Mouse (Mus musculus) stomach, embryonic 14.5 days (tissue): ENCODE measurements around the gene Rhou. TPM values are rescaled to one million over a fixed set of nuclear protein-coding genes. Genes with fewer than 3 reads are reported as not detected.
"Not testable (repeated sequence)": the region's sequence is repeated elsewhere in the genome, so short reads cannot be mapped to it uniquely, and the experiment has no call there.

Experiments
- ATAC-seq: fragments of 200-750 bp; cut with Nextera tagmentation; 2 replicates; pipeline ENCODE4 v1.8.0; 2017; ENCODE audit warnings: low read depth, moderate TSS enrichment; ENCODE audit not compliant: insufficient number of reproducible peaks, insufficient read depth, low FRiP score
- H3K27ac ChIP-seq: fragments of 300-500 bp; sonication (generic); 2 replicates; pipeline ENCODE4 v1.5.1; 2014; ENCODE audit warnings: mild to moderate bottlenecking, low read length, moderate library complexity, mixed read lengths
- H3K27me3 ChIP-seq: fragments of 300-500 bp; sonication (generic); 2 replicates; pipeline ENCODE4 v1.6.1; 2014; ENCODE audit warnings: low read length, control low read depth, mixed read lengths; ENCODE audit not compliant: control insufficient read depth, insufficient read depth
- H3K36me3 ChIP-seq: fragments of 300-500 bp; sonication (generic); 2 replicates; pipeline ENCODE4 v1.6.1; 2014; ENCODE audit warnings: mild to moderate bottlenecking, control low read depth, low read length, moderate library complexity, mixed read lengths; ENCODE audit not compliant: control insufficient read depth, insufficient read depth
- H3K4me1 ChIP-seq: fragments of 300-500 bp; sonication (generic); 2 replicates; pipeline ENCODE4 v1.6.1; 2014; ENCODE audit warnings: low read length, control low read depth, mixed read lengths; ENCODE audit not compliant: control insufficient read depth, insufficient read depth
- H3K4me2 ChIP-seq: fragments of 300-500 bp; sonication (generic); replicated peaks from 2 replicates; pipeline ENCODE4 v1.6.1; 2014; ENCODE audit warnings: low read depth, low read length, control low read depth
- H3K4me3 ChIP-seq: fragments of 300-500 bp; sonication (generic); 2 replicates; pipeline ENCODE4 v1.5.1; 2014; ENCODE audit warnings: low read depth, low read length, control low read depth
- H3K9ac ChIP-seq: fragments of 300-500 bp; sonication (generic); replicated peaks from 2 replicates; pipeline ENCODE4 v1.6.1; 2014; ENCODE audit warnings: low read depth, mild to moderate bottlenecking, control low read depth, low read length, moderate library complexity, mixed read lengths
- H3K9me3 ChIP-seq: fragments of 300-500 bp; sonication (generic); 2 replicates; pipeline ENCODE4 v1.6.1; 2016; ENCODE audit warnings: low read depth, low read length, control low read depth; ENCODE audit not compliant: control insufficient read depth
- WGBS: fragments of 180-500 bp; shearing (Covaris S2); extraction: QIAGEN DNeasy Blood & Tissue Kit; methylation state at CpG from one replicate; pipeline ENCODE4 v1.1.7; 2014; 5-methylcytosine and 5-hydroxymethylcytosine counted together
- polyA plus RNA-seq: library from polyadenylated mRNA; unstranded; fragments of >200 nt; fragmentation: Nextera tagmentation; extraction: Ambion mirVana; gene quantifications from 2 replicates; pipeline ENCODE4 v1.2.1, GENCODE M21; 2014

Gene Rhou
- 10.8 and 11.7 TPM in 2 replicates for polyA plus RNA-seq

DNA sequence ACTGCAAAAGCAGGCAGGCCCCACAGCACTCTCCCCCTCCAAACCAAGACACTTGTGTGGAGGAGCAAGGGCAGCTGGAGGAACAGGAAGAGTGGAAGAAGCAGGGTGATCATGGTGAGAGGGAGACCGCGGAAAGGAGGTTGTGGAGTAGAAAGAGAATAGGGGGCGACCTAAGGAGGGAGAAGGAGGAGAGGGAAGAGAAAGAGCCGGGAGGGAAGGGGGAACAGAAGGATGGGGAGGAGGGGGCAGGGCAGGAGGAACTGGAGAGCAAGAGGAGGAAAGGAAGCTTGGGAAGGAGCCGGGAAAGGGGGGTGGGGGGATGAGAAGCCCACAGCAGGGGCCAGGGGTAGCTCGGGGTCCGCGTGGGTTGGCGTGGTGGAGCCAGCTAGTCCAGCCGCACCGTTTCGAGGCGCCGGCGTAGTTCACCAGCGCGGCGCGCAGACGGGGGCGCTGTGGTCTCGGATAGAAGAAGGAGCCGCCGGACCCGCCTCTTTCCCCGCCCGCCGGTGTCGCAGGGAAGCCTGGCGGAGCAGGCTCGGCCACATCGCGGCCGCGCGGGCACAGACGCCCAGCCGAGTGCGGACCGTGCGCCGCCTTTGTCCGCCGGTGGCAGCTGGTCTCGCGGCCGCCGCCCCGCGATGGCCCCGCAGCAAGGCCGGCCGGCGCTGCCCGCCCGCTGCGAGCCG, at the start of gene Rhou:
TSS of gene Rhou (plus strand) at position 622 of the 686 bp plus-strand sequence.
- Histone ChIP-seq H3K4me2 (peak within 1 kb of the TSS; percentile 61), H3K4me1 (peaks cover 18% of the 10 kb centered on the region), H3K9ac (peak within 1 kb of the TSS; percentile 92), H3K27ac (peak within 1 kb of the TSS; percentile 91), H3K27me3 (no peaks in the 10 kb centered on the region), H3K4me3 (peak within 1 kb of the TSS; percentile 69), H3K9me3 (no peaks in the 10 kb centered on the region), H3K36me3 (no peaks in the 10 kb centered on the region; the same call in none of the 2 replicates)
- peak; percentile 87 for ATAC-seq
- WGBS: 0% methylated on average over 39 of the region's 58 CpGs

DNA sequence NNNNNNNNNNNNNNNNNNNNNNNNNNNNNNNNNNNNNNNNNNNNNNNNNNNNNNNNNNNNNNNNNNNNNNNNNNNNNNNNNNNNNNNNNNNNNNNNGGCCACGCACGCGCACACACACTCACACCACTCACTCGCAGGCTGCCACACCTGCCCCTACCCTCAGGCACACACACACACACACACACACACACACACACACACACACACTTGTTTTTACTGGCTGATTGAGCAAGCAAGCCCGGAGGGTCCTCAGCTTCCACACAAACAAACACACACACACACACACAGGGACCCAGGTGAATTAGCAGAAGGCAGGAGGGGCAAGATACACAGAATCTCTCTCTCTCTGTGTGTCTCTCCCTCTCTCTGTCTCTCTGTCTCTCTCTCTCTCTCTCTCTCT, 41.1 kb upstream of the Rhou start:
- not testable (repeated sequence) for ATAC-seq, H3K9me3 ChIP-seq, H3K4me1 ChIP-seq, H3K27ac ChIP-seq, H3K9ac ChIP-seq, H3K4me3 ChIP-seq, H3K36me3 ChIP-seq, H3K4me2 ChIP-seq, H3K27me3 ChIP-seq
- no CpG with 5 or more reads among the region's 5 CpGs for WGBS

DNA sequence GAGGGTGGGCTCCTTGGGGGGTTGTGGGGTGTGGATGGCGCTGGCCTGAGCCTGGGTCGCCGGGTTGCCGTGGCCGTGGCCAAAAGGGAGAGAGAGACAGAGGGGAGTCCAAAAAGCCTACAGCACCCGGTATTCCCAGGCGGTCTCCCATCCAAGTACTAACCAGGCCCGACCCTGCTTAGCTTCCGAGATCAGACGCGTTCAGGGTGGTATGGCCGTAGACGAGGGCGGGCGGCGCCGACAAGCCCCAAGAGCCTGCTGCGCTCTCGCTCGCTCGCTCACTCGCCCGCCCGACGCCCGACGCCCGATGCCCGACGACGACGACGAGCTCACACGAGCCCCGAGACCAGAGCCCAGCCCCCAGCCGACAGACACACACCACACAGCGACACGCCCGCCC, 30.2 kb upstream of the Rhou start:
- not testable (repeated sequence) for H3K27ac ChIP-seq, H3K4me1 ChIP-seq, H3K4me2 ChIP-seq, H3K36me3 ChIP-seq, ATAC-seq, H3K4me3 ChIP-seq, H3K9me3 ChIP-seq, H3K27me3 ChIP-seq, H3K9ac ChIP-seq
- WGBS: no CpG with 5 or more reads among the region's 39 CpGs

DNA sequence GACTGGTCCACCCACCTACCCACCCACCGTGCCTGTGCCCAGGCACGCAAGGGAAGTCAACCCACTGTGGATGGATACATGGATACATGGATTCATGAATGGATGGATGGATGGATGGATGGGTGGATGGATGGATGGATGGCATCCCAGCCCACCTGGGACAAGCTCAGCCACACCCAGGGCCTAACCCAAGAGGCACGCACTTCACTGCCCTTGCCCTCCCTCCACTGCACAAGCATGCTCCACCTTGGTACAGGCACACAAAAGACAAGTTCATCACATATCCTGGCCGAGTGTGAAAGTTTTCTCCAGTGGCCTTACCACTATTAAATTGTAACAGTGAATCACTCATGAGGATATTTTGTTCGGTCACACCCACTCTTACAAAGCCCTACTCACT, 29.5 kb upstream of the Rhou start:
- H3K27me3 ChIP-seq: peaks cover 4% of the 10 kb centered on the region; the same call in 1 of the 2 replicates
- H3K9ac ChIP-seq: no peak overlapping the region
- H3K27ac ChIP-seq: no peak overlapping the region
- no peak for ATAC-seq
- H3K9me3 ChIP-seq: no peaks in the 10 kb centered on the region
- WGBS: 68% methylated on average over 5 of the region's 5 CpGs
- H3K4me3 ChIP-seq: no peak overlapping the region
- no peak overlapping the region for H3K4me2 ChIP-seq
- peaks cover 2% of the 10 kb centered on the region; the same call in 1 of the 2 replicates for H3K4me1 ChIP-seq
- H3K36me3 ChIP-seq: no peaks in the 10 kb centered on the region

DNA sequence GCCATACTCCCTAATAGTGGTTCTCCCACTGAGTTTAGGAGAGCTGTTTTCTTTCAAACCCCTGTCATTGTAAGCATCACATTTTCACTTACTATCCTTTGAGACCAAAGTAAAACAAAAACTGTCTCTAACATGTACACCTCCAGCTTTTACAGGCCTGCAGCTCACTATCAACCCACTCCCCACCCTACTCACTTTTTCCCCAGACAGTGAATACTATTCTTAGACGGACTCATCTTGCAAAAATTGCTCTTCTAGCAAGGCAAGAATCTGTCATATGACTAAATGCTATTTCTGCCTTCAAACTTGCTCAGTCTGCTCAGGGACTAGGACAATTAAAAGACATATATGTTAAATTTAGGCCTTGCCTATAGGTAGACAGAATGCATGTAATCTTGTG, 29.0 kb upstream of the Rhou start:
- peaks cover 2% of the 10 kb centered on the region; the same call in 1 of the 2 replicates for H3K4me1 ChIP-seq
- H3K36me3 ChIP-seq: no peaks in the 10 kb centered on the region
- no peak overlapping the region for H3K4me2 ChIP-seq
- no peaks in the 10 kb centered on the region for H3K9me3 ChIP-seq
- peaks cover 4% of the 10 kb centered on the region; the same call in 1 of the 2 replicates for H3K27me3 ChIP-seq
- ATAC-seq: no peak
- no peak overlapping the region for H3K27ac ChIP-seq
- 51% methylated on average over 1 of the region's 1 CpGs for WGBS
- no peak overlapping the region for H3K9ac ChIP-seq
- no peak overlapping the region for H3K4me3 ChIP-seq

DNA sequence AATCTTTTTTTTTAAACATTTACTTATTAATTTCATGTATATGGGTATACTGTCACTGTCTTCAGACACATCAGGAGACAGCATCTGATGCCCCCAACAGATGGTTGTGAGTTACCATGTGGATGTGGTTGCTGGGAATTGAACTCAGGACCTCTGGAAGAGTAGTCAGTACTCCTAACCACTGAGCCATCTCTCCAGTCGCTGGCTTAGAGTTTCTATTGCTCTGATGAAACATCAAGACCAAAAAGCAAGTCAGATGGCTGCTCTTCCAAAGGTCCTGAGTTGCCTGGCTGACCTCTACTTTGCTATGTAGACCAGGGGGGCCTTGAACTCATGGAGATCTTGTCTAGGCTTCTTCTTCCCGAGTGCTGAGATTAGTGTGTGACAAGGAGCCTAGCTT, 28.0 kb upstream of the Rhou start:
- WGBS: 23% methylated on average over 2 of the region's 2 CpGs
- no peak for ATAC-seq

DNA sequence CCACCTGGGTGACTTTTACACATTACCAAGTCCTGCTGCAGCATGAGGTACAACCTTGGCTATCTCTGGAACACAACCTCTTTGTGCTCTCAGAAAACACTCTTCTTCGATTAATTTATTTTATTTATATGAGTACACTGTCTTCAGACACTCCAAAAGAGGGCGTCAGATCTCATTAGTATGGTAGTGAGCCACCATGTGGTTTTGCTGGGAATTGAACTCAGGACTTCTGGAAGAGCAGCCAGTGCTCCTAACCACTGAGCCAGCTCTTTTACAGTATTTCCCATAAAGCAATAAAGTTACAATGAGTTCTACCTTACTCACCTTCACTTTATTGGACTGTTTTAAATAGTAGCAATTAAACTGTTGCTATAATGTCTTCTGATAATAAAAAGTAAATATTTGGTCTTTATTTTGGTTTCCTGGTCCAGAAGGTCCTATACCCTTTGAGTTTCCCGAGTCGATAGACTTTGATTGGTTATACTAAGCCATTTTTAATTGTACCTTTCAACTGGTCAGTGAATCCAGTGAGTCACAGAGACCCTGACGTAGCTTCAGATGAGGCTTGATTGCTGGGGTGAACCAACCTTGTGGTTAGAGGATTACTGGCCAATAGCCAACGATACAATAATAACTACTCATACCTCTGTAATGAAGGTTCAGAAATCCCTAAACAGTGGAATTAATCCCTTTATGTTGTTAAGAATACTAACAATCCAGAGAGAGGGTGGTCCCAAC, 26.1 kb upstream of the Rhou start:
- no peak overlapping the region for H3K4me3 ChIP-seq
- peaks cover 4% of the 10 kb centered on the region; the same call in 1 of the 2 replicates for H3K27me3 ChIP-seq
- no peak for ATAC-seq
- no peaks in the 10 kb centered on the region for H3K36me3 ChIP-seq
- H3K4me1 ChIP-seq: peaks cover 2% of the 10 kb centered on the region; the same call in 1 of the 2 replicates
- WGBS: 60% methylated on average over 6 of the region's 6 CpGs
- no peak overlapping the region for H3K9ac ChIP-seq
- 0 out of 2 replicates have a peak overlapping the region, but pooled peaks have one; percentile 54 for H3K4me2 ChIP-seq
- H3K27ac ChIP-seq: no peak overlapping the region
- H3K9me3 ChIP-seq: no peaks in the 10 kb centered on the region

More for the DNA sequence above, 28.0 kb upstream of the Rhou start:
- Histone ChIP-seq H3K27ac (no peak overlapping the region), H3K4me3 (no peak overlapping the region), H3K4me2 (no peak overlapping the region), H3K9ac (no peak overlapping the region), H3K27me3 (peaks cover 4% of the 10 kb centered on the region; the same call in 1 of the 2 replicates), H3K9me3 (no peaks in the 10 kb centered on the region), H3K36me3 (no peaks in the 10 kb centered on the region), H3K4me1 (peaks cover 2% of the 10 kb centered on the region; the same call in 1 of the 2 replicates)

DNA sequence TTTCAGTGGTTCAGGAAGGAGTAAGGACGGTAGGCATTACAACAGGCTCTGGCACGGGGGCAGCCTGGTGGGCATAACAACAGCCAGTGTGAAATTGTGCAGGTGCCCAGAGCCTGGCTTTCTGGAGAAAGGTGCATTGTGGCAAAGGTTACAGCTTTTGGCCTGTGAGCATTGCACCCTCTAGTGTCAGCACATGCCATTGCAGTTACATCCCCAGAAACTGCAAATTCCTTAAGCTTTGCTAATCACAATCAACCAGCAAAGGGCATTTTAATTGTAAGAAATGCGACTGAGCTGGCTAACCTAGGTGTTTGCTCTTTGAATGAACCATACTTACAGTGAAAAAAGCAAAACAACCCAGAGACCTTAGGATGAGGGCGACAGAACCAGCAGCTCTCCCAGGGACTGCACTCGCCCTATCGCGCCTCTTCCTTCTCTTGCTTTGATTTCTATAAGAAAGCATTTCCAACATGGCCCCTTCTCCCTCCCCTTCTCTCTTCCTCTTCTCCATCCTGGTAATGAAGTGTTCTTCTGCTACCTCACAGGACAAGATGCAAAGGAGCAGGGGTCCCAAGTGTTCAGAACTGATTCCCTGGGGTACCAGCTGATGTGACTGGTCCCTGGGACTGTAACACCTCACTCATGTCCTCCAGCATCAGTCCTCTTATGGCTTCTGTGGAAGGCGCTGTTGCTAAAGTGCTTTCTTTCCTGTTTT, 25.3 kb upstream of the Rhou start:
- no peaks in the 10 kb centered on the region for H3K36me3 ChIP-seq
- 4% methylated on average over 8 of the region's 8 CpGs for WGBS
- H3K27me3 ChIP-seq: peaks cover 4% of the 10 kb centered on the region; the same call in 1 of the 2 replicates
- no peak overlapping the region for H3K27ac ChIP-seq
- ATAC-seq: no peak
- H3K4me2 ChIP-seq: peak overlapping the region; percentile 54
- H3K4me1 ChIP-seq: peaks cover 2% of the 10 kb centered on the region; the same call in 1 of the 2 replicates
- peak overlapping the region; percentile 22 for H3K4me3 ChIP-seq
- H3K9ac ChIP-seq: no peak overlapping the region
- H3K9me3 ChIP-seq: no peaks in the 10 kb centered on the region
